Comparison of ENCODE assay signal across 13 mouse cellular contexts in genomic region chr2:10370687-10371458, GRCm38 (mm10). TPM values are rescaled to one million over a fixed set of nuclear protein-coding genes. Genes with fewer than 3 reads are reported as not detected.
DNase-seq lines count a peak whose midpoint lies in the region; ATAC-seq and TF ChIP-seq lines count a peak whose summit lies in the region.
"Had no signal": no experiment of that assay in that cellular context is flagged by ENCODE, and none has a peak within 500 bp of the region (broad histone marks: within the 10 kb centered on the region; RNA-seq: fewer than 3 reads in every experiment).

No protein-coding gene starts in this region.

- TF ChIP-seq CTCF in midbrain, postnatal 0 days (IDR thresholded peaks at IDR 0.05), result no peak

- peaks cover 64% of the 10 kb centered on the region for H3K27me3 ChIP-seq in midbrain, embryonic 11.5 days (ENCODE audit: control insufficient read depth, insufficient read depth, low read length)
- peaks cover 34% of the 10 kb centered on the region for H3K27me3 ChIP-seq in midbrain, postnatal 0 days (ENCODE audit: insufficient read depth, low read length)
- peaks cover 79% of the 10 kb centered on the region for H3K27me3 ChIP-seq in embryonic facial prominence, embryonic 13.5 days

- H3K9ac ChIP-seq in midbrain, embryonic 11.5 days (ENCODE audit: low read length), result no peak overlapping the region
- no peak overlapping the region for H3K9ac ChIP-seq in midbrain, postnatal 0 days (replicated peaks; ENCODE audit: low read length, poor library complexity, severe bottlenecking)
- no peak overlapping the region for H3K9ac ChIP-seq in embryonic facial prominence, embryonic 13.5 days
- H3K9ac ChIP-seq: limb, embryonic 12.5 days had no signal

- no peak overlapping the region for H3K4me2 ChIP-seq in midbrain, embryonic 11.5 days
- no peak overlapping the region for H3K4me2 ChIP-seq in midbrain, postnatal 0 days (ENCODE audit: low read depth, low read length, poor library complexity, severe bottlenecking)
- peak overlapping the region; percentile 96; the same call in 1 of the 2 replicates for H3K4me2 ChIP-seq in embryonic facial prominence, embryonic 13.5 days

- H3K27ac ChIP-seq in midbrain, embryonic 11.5 days (ENCODE audit: low read depth, low read length), result no peak overlapping the region
- no peak overlapping the region for H3K27ac ChIP-seq in midbrain, postnatal 0 days (ENCODE audit: low read depth, low read length)
- no peak overlapping the region for H3K27ac ChIP-seq in embryonic facial prominence, embryonic 13.5 days
- H3K27ac ChIP-seq: heart, embryonic 10.5 days; layer of hippocampus, adult 2 months; limb, embryonic 12.5 days had no signal

- peak; percentile 79 for DNase-seq in heart, adult 11 months
- DNase-seq in heart, adult 8-10 months (ENCODE audit: low spot score), result no peak
- peak; percentile 95 for DNase-seq in midbrain, embryonic 11.5 days (ENCODE audit: low spot score, missing footprints)
- no peak for DNase-seq in midbrain, postnatal 0 days (ENCODE audit: low spot score)
- peak; percentile 24 for DNase-seq in retina, embryonic 14.5 days (ENCODE audit: low spot score)
- no peak for DNase-seq in frontal cortex, postnatal 36 days (ENCODE audit: low spot score in 2 of 2)
- DNase-seq: kidney, adult 2 months; spleen, adult 18-20 months had no signal

- 1% methylated on average over 26 of the region's 26 CpGs for WGBS in midbrain, embryonic 11.5 days
- under 1% methylated on average over 26 of the region's 26 CpGs for WGBS in midbrain, postnatal 0 days
- 1% methylated on average over 26 of the region's 26 CpGs for WGBS in embryonic facial prominence, embryonic 13.5 days

- H3K36me3 ChIP-seq in midbrain, embryonic 11.5 days (ENCODE audit: control insufficient read depth, insufficient read depth, low read length), result no peaks in the 10 kb centered on the region
- H3K36me3 ChIP-seq in midbrain, postnatal 0 days (ENCODE audit: insufficient read depth, low read length), result no peaks in the 10 kb centered on the region
- H3K36me3 ChIP-seq in embryonic facial prominence, embryonic 13.5 days, result no peaks in the 10 kb centered on the region
- H3K36me3 ChIP-seq: heart, embryonic 10.5 days; limb, embryonic 12.5 days had no signal

- H3K9me3 ChIP-seq in midbrain, embryonic 11.5 days (ENCODE audit: control insufficient read depth, low read length), result no peaks in the 10 kb centered on the region
- H3K9me3 ChIP-seq in midbrain, postnatal 0 days (ENCODE audit: low read length), result no peaks in the 10 kb centered on the region
- no peaks in the 10 kb centered on the region for H3K9me3 ChIP-seq in embryonic facial prominence, embryonic 13.5 days
- H3K9me3 ChIP-seq: heart, embryonic 10.5 days; limb, embryonic 12.5 days had no signal

- peaks cover 5% of the 10 kb centered on the region; the same call in 1 of the 2 replicates for H3K4me1 ChIP-seq in midbrain, embryonic 11.5 days (ENCODE audit: control insufficient read depth, insufficient read depth, low read length)
- H3K4me1 ChIP-seq in midbrain, postnatal 0 days (ENCODE audit: insufficient read depth, low read length), result 0 out of 2 replicates have a peak, but pooled peaks cover 3% of the 10 kb centered on the region
- H3K4me1 ChIP-seq in embryonic facial prominence, embryonic 13.5 days, result peaks cover 22% of the 10 kb centered on the region

- ATAC-seq in midbrain, embryonic 11.5 days (ENCODE audit: low FRiP score), result no peak
- no peak for ATAC-seq in midbrain, postnatal 0 days (ENCODE audit: low FRiP score)
- no peak for ATAC-seq in embryonic facial prominence, embryonic 13.5 days (ENCODE audit: insufficient number of reproducible peaks, insufficient read depth, low FRiP score, low TSS enrichment, low read depth)
- no peak for ATAC-seq in megakaryocyte-erythroid progenitor cell, adult 5-6 weeks (replicated peaks; ENCODE audit: low FRiP score, low TSS enrichment, poor library complexity, severe bottlenecking)

- no peak overlapping the region for H3K4me3 ChIP-seq in midbrain, embryonic 11.5 days (ENCODE audit: low read depth, low read length)
- H3K4me3 ChIP-seq in midbrain, postnatal 0 days (ENCODE audit: low read depth, low read length), result no peak overlapping the region
- peak overlapping the region; percentile 3; the same call in 1 of the 2 replicates for H3K4me3 ChIP-seq in embryonic facial prominence, embryonic 13.5 days
- H3K4me3 ChIP-seq: layer of hippocampus, adult 2 months had no signal

RNA-seq across cellular contexts. Expression of gene Sfmbt2, which starts 0.6 kb away (rescaled TPM):
- total RNA-seq in heart, adult 8-10 months (2022), result under 1 TPM; 0.12 to 0.35 (median 0.32) TPM
- polyA plus RNA-seq in midbrain, embryonic 11.5 days (2014; fragmentation: Nextera tagmentation; extraction: Ambion mirVana), result 1.8 and 1.9 TPM in 2 replicates
- 5.5 and 8.2 TPM in 2 replicates for total RNA-seq in midbrain, postnatal 0 days (2014; rRNA removed)
- polyA plus RNA-seq in midbrain, postnatal 0 days (2015; fragmentation: Nextera tagmentation; extraction: Ambion mirVana), result 4.6 and 5.3 TPM in 2 replicates
- 4.1 and 4.8 TPM in 2 replicates for polyA plus RNA-seq in embryonic facial prominence, embryonic 13.5 days (2015; fragmentation: Nextera tagmentation; extraction: Ambion mirVana)
- total RNA-seq in megakaryocyte-erythroid progenitor cell, adult 5-6 weeks (2014; fragmentation: Nextera tagmentation), result 0.07 TPM in 1 of 2 replicates, not detected in the other
- 0.19 TPM in 2 replicates for total RNA-seq in megakaryocyte-erythroid progenitor cell, adult 5-6 weeks (2017)

Comparison
In these comparisons a context has a peak if more than half of its experiments do, and no peak if none do; other contexts are left out.
1. DNase-seq: peak in heart, adult 11 months (single experiment), midbrain, embryonic 11.5 days (single experiment) and retina, embryonic 14.5 days (single experiment); none in heart, adult 8-10 months (single experiment), midbrain, postnatal 0 days (single experiment) and frontal cortex, postnatal 36 days (0 of 2).